Mouse (Mus musculus): Measurements from ENCODE around the gene Zc3h10.

GRCm38 (mm10) chr10:128535206-128535605 lies 12.4 kb downstream of the Zc3h10 start:
- TF ChIP-seq CTCF (IDR thresholded peaks at IDR 0.05; ENCODE audit: low read depth): no peak
- TF ChIP-seq EP300 (IDR thresholded peaks at IDR 0.05; ENCODE audit: low read depth): no peak

All from heart, postnatal 0 days (tissue).